Mouse (Mus musculus) forebrain, embryonic 12.5 days (tissue): ENCODE measurements around the gene Hsd11b1. TPM values are rescaled to one million over a fixed set of nuclear protein-coding genes. Genes with fewer than 3 reads are reported as not detected.
"Not testable (repeated sequence)": the region's sequence is repeated elsewhere in the genome, so short reads cannot be mapped to it uniquely, and the experiment has no call there.

Source experiments
- ATAC-seq: fragments of 200-750 bp; cut with Nextera tagmentation; 2 replicates; pipeline ENCODE4 v1.8.0; 2017; ENCODE audit warnings: moderate TSS enrichment; ENCODE audit not compliant: low FRiP score
- H3K27ac ChIP-seq: fragments of 300-500 bp; sonication (generic); 2 replicates; pipeline ENCODE4 v1.5.1; 2016; ENCODE audit warnings: mild to moderate bottlenecking
- H3K27me3 ChIP-seq: fragments of 300-500 bp; sonication (generic); 2 replicates; pipeline ENCODE4 v1.6.1; 2016; ENCODE audit warnings: mild to moderate bottlenecking
- H3K36me3 ChIP-seq: fragments of 300-500 bp; sonication (generic); replicated peaks from 2 replicates; pipeline ENCODE4 v1.6.1; 2016; ENCODE audit warnings: mild to moderate bottlenecking
- H3K4me1 ChIP-seq: fragments of 300-500 bp; sonication (generic); 2 replicates; pipeline ENCODE4 v1.6.1; 2016
- H3K4me2 ChIP-seq: fragments of 300-500 bp; sonication (generic); 2 replicates; pipeline ENCODE4 v1.6.1; 2016; ENCODE audit warnings: mild to moderate bottlenecking, moderate library complexity
- H3K4me3 ChIP-seq: fragments of 300-500 bp; sonication (generic); replicated peaks from 2 replicates; pipeline ENCODE4 v1.5.1; 2016; ENCODE audit warnings: mild to moderate bottlenecking
- H3K9ac ChIP-seq: fragments of 300-500 bp; sonication (generic); 2 replicates; pipeline ENCODE4 v1.6.1; 2016; ENCODE audit warnings: mild to moderate bottlenecking
- H3K9me3 ChIP-seq: fragments of 300-500 bp; sonication (generic); 2 replicates; pipeline ENCODE4 v1.6.1; 2016
- WGBS: fragments of 180-500 bp; shearing (Covaris S2); methylation state at CpG from one replicate; pipeline ENCODE4 v1.1.7; 2016; 5-methylcytosine and 5-hydroxymethylcytosine counted together
- polyA plus RNA-seq: library from polyadenylated mRNA; unstranded; fragments of >200 nt; fragmentation: Nextera tagmentation; extraction: Ambion mirVana; gene quantifications from 2 replicates; pipeline ENCODE4 v1.2.1, GENCODE M21; 2016

Hsd11b1 gene
- polyA plus RNA-seq, 1 experiment from 2014 or later, result not detected

- no peaks in the 10 kb centered on the region for H3K9me3 ChIP-seq
- no peaks in the 10 kb centered on the region for H3K27me3 ChIP-seq
- H3K9ac ChIP-seq, result no peak overlapping the region
- no peak overlapping the region for H3K27ac ChIP-seq
- WGBS, result 68% methylated on average over 3 of the region's 3 CpGs
- H3K4me1 ChIP-seq, result no peaks in the 10 kb centered on the region
- ATAC-seq, result no peak
- no peak overlapping the region for H3K4me3 ChIP-seq
- no peak overlapping the region for H3K4me2 ChIP-seq
- H3K36me3 ChIP-seq, result no peaks in the 10 kb centered on the region
These were observed 30.1 kb upstream of the Hsd11b1 start for GRCm38 (mm10) chr1:193293926-193294325.

GRCm38 (mm10) chr1:193293039-193293438 lies 29.2 kb upstream of the Hsd11b1 start:
- Histone ChIP-seq H3K27me3 (no peaks in the 10 kb centered on the region), H3K36me3 (no peaks in the 10 kb centered on the region), H3K9ac (no peak overlapping the region), H3K9me3 (no peaks in the 10 kb centered on the region), H3K4me1 (no peaks in the 10 kb centered on the region), H3K4me3 (no peak overlapping the region), H3K27ac (no peak overlapping the region), H3K4me2 (no peak overlapping the region)
- no peak for ATAC-seq
- WGBS, result 70% methylated on average over 2 of the region's 2 CpGs

DNA sequence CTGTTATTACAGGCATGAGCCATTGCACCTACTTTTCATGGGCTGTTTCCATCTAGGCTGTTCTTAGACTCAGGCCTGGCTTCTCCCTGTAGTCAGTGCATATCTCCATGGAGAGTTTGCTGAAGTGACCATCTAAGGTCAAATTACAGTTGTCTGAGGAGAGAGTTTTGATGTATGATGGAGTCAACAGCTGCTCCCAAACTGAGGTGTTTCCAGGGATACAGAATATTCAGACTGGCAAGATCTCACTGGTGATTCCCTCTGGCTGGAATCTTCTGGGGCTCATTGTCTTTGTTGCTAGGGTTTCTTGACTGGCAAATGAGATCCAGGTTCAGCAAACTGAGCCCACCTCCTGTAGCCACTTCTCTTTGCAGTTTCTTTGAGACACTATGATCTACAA lies 26.8 kb upstream of the Hsd11b1 start:
- no peaks in the 10 kb centered on the region for H3K9me3 ChIP-seq
- H3K4me3 ChIP-seq, result no peak overlapping the region
- no peak overlapping the region for H3K27ac ChIP-seq
- H3K36me3 ChIP-seq, result no peaks in the 10 kb centered on the region
- ATAC-seq, result no peak
- H3K4me2 ChIP-seq, result no peak overlapping the region
- H3K9ac ChIP-seq, result no peak overlapping the region
- no peaks in the 10 kb centered on the region for H3K4me1 ChIP-seq
- H3K27me3 ChIP-seq, result no peaks in the 10 kb centered on the region

DNA sequence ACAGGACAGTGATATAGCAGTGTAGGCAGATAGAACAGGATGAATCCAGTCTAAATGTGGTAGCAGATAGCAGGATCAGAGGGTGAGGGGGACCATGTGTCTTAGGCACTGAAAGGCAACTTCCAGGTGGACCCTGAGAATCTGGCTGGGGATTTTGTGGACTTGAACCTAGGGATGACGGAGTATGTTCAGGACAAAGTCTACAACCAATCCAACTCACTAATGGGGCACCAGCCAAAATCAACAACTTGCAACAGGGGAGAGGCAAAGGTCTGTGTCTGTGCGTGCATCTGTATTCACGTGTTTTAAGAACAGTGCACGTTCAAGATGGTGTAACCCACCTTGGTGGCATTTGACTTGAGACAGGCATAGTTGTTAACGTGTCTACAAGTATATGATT lies 26.0 kb upstream of the Hsd11b1 start:
- no peak overlapping the region for H3K9ac ChIP-seq
- 88% methylated on average over 5 of the region's 5 CpGs for WGBS
- H3K27me3 ChIP-seq, result no peaks in the 10 kb centered on the region
- H3K9me3 ChIP-seq, result no peaks in the 10 kb centered on the region
- no peak overlapping the region for H3K4me3 ChIP-seq
- H3K4me2 ChIP-seq, result no peak overlapping the region
- no peaks in the 10 kb centered on the region for H3K4me1 ChIP-seq
- no peak overlapping the region for H3K27ac ChIP-seq
- no peak for ATAC-seq
- H3K36me3 ChIP-seq, result no peaks in the 10 kb centered on the region

DNA sequence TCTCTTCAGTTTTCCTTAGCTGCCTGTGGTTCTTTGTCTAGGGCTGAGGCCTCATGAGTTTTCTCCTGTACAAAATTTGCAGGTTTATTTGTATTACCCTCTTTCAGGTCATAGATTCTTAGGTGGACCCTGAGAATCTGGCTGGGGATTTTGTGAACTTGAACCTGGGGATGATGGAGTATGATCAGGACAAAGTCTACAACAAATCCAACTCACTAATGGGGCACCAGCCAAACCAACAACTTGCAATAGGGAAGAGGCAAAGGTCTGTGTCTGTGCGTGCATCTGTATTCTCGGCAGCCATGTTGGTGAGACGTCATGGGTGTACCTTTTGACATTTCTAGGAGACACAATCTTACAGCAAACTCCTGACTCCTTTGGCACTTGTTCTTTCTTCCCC lies 25.2 kb upstream of the Hsd11b1 start:
- 93% methylated on average over 3 of the region's 3 CpGs for WGBS
- ATAC-seq, result no peak
- no peaks in the 10 kb centered on the region for H3K36me3 ChIP-seq
- H3K27me3 ChIP-seq, result no peaks in the 10 kb centered on the region
- no peak overlapping the region for H3K4me3 ChIP-seq
- H3K4me1 ChIP-seq, result no peaks in the 10 kb centered on the region
- H3K9me3 ChIP-seq, result no peaks in the 10 kb centered on the region
- no peak overlapping the region for H3K4me2 ChIP-seq
- H3K27ac ChIP-seq, result no peak overlapping the region
- no peak overlapping the region for H3K9ac ChIP-seq

DNA sequence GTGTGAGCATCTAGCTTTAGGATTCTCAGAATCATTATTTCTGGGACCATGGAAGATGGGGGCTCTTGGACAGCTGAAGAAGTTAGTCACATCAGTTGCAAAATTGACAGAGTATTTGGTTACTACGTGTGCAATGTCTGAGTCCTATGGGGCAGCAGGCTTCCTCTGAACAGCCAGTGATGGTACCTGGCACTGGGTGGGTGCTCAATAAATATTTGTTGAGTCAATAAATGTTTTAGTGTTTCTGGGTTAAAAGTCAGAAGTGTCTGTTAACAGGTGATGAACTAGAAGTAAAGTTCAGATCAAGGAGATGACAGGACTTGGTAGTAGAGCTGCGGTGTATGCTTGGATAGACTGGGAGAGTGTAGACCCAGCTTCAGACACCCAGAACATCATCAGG lies 23.7 kb upstream of the Hsd11b1 start:
- ATAC-seq, result no peak
- no peak overlapping the region for H3K27ac ChIP-seq
- H3K27me3 ChIP-seq, result no peaks in the 10 kb centered on the region
- no peaks in the 10 kb centered on the region for H3K36me3 ChIP-seq
- H3K4me1 ChIP-seq, result no peaks in the 10 kb centered on the region
- no peaks in the 10 kb centered on the region for H3K9me3 ChIP-seq
- H3K4me2 ChIP-seq, result no peak overlapping the region
- H3K9ac ChIP-seq, result no peak overlapping the region
- 87% methylated on average over 2 of the region's 2 CpGs for WGBS
- no peak overlapping the region for H3K4me3 ChIP-seq

GRCm38 (mm10) chr1:193285766-193286325 lies 22.0 kb upstream of the Hsd11b1 start:
- not testable (repeated sequence) for H3K4me3 ChIP-seq, H3K4me1 ChIP-seq, H3K9ac ChIP-seq, H3K4me2 ChIP-seq, H3K9me3 ChIP-seq, H3K27ac ChIP-seq, H3K27me3 ChIP-seq, H3K36me3 ChIP-seq, ATAC-seq
- WGBS, result 92% methylated on average over 3 of the region's 3 CpGs

DNA sequence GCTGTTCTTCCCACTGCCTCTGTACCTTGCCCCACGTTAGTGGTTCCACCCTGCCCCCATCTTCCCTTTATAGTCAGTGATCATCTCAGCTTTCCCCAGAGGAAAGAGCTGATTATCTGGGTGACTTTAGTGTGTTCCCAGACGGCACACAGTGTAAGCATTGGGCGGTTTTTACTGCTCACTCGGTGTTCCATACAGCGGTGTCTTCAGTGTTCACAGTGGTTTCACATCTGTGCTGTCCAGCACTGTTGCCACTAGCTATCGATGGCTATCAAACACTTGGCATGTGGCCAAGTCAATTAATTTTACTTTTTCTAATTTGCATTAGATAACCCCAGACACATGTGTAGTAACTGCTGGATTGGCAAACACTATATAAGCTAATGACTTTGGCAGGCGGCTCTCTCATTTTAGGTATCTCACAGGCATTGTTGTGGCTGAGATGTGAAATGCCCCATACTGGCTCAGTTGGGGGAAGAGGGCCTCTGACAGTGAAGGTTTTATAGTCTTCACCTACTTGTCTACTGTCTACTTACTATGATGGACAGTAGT lies 20.4 kb upstream of the Hsd11b1 start:
- no peak overlapping the region for H3K9ac ChIP-seq
- no peaks in the 10 kb centered on the region for H3K9me3 ChIP-seq
- H3K4me3 ChIP-seq, result no peak overlapping the region
- H3K4me2 ChIP-seq, result no peak overlapping the region
- H3K27me3 ChIP-seq, result no peaks in the 10 kb centered on the region
- no peaks in the 10 kb centered on the region for H3K4me1 ChIP-seq
- no peak for ATAC-seq
- no peaks in the 10 kb centered on the region for H3K36me3 ChIP-seq
- WGBS, result 85% methylated on average over 7 of the region's 7 CpGs
- no peak overlapping the region for H3K27ac ChIP-seq

DNA sequence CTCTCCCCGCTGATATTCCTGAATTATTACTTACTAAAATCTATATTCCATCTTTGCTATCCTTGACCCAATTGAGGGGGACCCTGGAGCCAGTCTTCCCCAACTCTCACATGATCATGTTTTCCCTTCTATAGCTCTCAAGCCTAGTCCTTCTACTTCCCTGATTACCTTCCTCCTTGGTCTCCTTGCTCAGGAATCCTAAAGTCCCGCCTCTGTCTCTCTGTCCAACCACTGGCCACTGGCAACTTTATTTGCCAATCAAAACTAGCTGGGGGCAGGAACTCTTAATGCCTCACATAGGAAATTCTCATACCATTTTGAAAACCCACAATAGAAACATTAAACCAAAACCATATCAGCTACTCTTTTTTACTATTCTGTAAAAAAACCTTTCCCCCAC lies 17.5 kb upstream of the Hsd11b1 start:
- no peaks in the 10 kb centered on the region for H3K9me3 ChIP-seq
- H3K4me1 ChIP-seq, result no peaks in the 10 kb centered on the region
- H3K36me3 ChIP-seq, result no peaks in the 10 kb centered on the region
- H3K27ac ChIP-seq, result no peak overlapping the region
- no peak for ATAC-seq
- H3K9ac ChIP-seq, result no peak overlapping the region
- H3K4me2 ChIP-seq, result no peak overlapping the region
- H3K4me3 ChIP-seq, result no peak overlapping the region
- 93% methylated on average over 2 of the region's 2 CpGs for WGBS
- no peaks in the 10 kb centered on the region for H3K27me3 ChIP-seq

DNA sequence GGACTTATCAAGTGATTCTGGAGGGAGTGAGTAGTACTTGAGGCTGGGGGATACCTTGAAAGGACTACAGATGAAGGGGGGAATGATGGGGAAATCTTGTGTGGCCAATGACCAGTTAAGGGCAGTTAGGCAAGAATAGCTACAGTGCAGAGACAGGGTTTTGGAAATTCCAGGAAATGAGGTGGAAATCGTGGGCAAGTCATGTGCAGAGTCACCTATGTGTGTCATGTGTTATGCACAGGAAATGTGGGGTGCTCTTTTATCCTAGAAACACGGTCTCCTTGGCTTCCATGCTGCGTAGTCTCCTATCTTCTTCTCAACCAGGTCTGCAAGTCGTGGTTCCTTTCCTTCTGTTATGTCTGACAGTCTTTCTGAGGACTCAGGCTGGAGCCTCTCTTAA lies 15.6 kb upstream of the Hsd11b1 start:
- H3K9me3 ChIP-seq, result no peaks in the 10 kb centered on the region
- H3K4me2 ChIP-seq, result no peak overlapping the region
- H3K4me3 ChIP-seq, result no peak overlapping the region
- ATAC-seq, result no peak
- WGBS, result 87% methylated on average over 4 of the region's 4 CpGs
- no peaks in the 10 kb centered on the region for H3K4me1 ChIP-seq
- H3K36me3 ChIP-seq, result no peaks in the 10 kb centered on the region
- no peak overlapping the region for H3K9ac ChIP-seq
- H3K27ac ChIP-seq, result no peak overlapping the region
- no peaks in the 10 kb centered on the region for H3K27me3 ChIP-seq

DNA sequence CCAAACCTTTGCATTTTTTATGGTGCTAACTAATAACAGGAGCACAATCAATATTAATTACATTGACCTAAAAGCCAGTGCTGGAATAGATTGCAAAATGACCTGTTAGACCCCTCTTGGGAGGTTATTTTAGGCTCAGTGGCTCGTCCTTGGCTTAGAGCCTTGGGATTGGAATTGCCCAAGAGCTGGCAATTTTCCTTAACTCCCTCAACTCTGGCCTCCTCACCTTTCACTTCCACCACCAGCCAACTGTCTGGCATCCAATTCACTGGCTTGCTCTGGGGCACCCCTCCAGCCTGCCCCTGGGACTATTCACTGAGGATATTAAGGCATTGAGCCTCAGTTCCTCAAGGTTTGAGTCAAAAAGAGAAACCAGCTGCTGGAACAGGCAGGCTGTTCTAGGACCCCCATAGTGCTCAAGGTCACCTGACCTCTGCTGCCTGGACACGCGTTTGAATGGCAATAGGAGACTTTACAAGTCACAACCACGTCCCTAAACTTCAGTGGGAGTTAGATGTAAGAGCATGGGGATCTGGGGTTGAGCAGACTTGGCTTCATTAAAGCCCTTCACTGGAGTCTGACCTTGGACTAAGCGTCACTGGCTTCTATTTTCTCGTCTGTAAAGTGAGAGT lies 14.7 kb upstream of the Hsd11b1 start:
- ATAC-seq, result no peak
- H3K4me2 ChIP-seq, result no peak overlapping the region
- H3K9me3 ChIP-seq, result no peaks in the 10 kb centered on the region
- H3K4me3 ChIP-seq, result no peak overlapping the region
- H3K9ac ChIP-seq, result no peak overlapping the region
- no peaks in the 10 kb centered on the region for H3K27me3 ChIP-seq
- H3K4me1 ChIP-seq, result peaks cover under 1% of the 10 kb centered on the region; the same call in 1 of the 2 replicates
- H3K36me3 ChIP-seq, result no peaks in the 10 kb centered on the region
- 53% methylated on average over 6 of the region's 6 CpGs for WGBS
- no peak overlapping the region for H3K27ac ChIP-seq

DNA sequence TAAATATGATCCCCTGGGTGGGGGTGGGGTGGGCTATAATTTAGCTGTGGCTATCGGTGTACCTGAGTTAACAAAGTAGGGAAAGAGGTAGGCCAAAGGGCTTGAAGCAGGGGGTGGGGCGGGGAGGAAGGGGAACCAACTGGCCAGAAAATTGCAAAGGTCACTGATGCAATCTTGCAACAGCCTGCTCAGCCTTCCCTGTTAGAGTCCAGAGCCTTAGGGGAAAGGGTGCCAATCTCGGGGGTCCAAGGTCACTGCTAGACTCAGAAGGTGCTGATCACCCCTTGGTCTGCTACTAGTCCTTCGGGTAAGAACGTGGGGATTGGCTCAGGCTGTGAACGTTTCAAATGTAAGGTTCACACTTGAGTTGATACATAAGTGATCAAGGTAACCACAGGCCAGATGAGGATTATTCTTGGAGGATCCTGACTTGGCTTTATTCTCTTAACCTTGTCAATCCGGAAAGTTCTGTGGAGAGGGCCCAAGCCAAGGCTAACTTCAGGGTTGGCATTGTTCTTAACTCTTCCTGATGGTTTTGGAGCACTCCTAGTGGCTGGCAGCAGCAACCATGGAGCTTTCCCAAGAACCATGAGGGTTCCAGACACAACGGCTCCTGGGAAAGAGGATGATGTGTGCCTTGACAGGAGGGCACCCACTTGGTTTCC lies 10.7 kb upstream of the Hsd11b1 start:
- no peak overlapping the region for H3K27ac ChIP-seq
- no peaks in the 10 kb centered on the region for H3K9me3 ChIP-seq
- peaks cover 24% of the 10 kb centered on the region for H3K4me1 ChIP-seq
- no peak for ATAC-seq
- H3K4me3 ChIP-seq, result no peak overlapping the region
- H3K27me3 ChIP-seq, result no peaks in the 10 kb centered on the region
- no peaks in the 10 kb centered on the region for H3K36me3 ChIP-seq
- no peak overlapping the region for H3K4me2 ChIP-seq
- H3K9ac ChIP-seq, result no peak overlapping the region
- WGBS, result 85% methylated on average over 8 of the region's 8 CpGs
